Mouse (Mus musculus): ENCODE measurements at regions not wholly inside any gene's neighbourhood (a gene's known extent, or its start where the extent isn't known, plus 50 kb on each side); places are given as distances from the start of the nearest gene placed in this dataset.

DNA sequence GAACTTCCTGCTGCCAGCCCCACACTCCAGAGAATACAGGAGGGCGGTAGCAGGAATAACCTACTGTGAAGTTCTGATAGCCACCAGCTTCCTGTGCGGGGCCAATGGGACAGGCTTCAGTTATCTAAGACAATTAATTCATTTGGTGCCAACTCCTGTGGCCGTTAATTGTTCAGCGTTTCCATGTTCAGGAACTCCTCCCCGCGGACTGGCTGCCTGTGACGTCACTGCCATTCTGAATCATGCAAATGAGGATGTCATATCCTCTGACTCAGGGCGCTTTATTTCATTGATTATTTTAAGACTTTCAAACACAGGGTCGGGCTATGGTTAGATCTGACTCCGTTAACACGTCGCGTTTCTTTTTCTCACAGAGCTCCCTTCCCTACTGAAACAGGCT is 225.8 kb upstream of the N6amt1 start:
- TF ChIP-seq CTCF (IDR thresholded peaks at IDR 0.05; ENCODE audit: low read depth, low read length) (no peak), GATA1 (IDR thresholded peaks at IDR 0.05; ENCODE audit: borderline replicate concordance, low read length) (no peak)

Data from G1E (cell line).